Mouse (Mus musculus): Measurements from ENCODE around the gene Gpkow.

- TF ChIP-seq CTCF (IDR thresholded peaks at IDR 0.05; ENCODE audit: low read depth), result no peak
- no peak for TF ChIP-seq EP300 (IDR thresholded peaks at IDR 0.05; ENCODE audit: low read depth)
These were observed 25.8 kb downstream of the Gpkow start for GRCm38 (mm10) chrX:7722691-7723090.

Measured in liver, embryonic 14.5 days (tissue).